Mouse (Mus musculus): Measurements from ENCODE around the gene Myzap. TPM values are rescaled to one million over a fixed set of nuclear protein-coding genes. Genes with fewer than 3 reads are reported as not detected.

Gene Myzap
- polyA plus RNA-seq, 1 experiment: 0.70 TPM

- no peak overlapping the region for H3ac ChIP-seq (ENCODE audit: control insufficient read depth, insufficient read length, low read depth)
- no peaks in the 10 kb centered on the region for H3K36me3 ChIP-seq (ENCODE audit: control insufficient read depth, insufficient read depth)
- H3K4me3 ChIP-seq (ENCODE audit: insufficient read depth, poor library complexity, severe bottlenecking): no peak overlapping the region
- H3K79me3 ChIP-seq (ENCODE audit: low read depth): no peaks in the 10 kb centered on the region
- TF ChIP-seq USF1 (IDR thresholded peaks at IDR 0.05; ENCODE audit: low read depth) (no peak), MYOG (IDR thresholded peaks at IDR 0.05; ENCODE audit: control insufficient read depth, extremely low read depth, insufficient read length) (no peak), CTCF (IDR thresholded peaks at IDR 0.05; ENCODE audit: control insufficient read depth, insufficient read depth, insufficient read length) (no peak), MAX (IDR thresholded peaks at IDR 0.05) (no peak), MYOD1 (IDR thresholded peaks at IDR 0.05; ENCODE audit: control insufficient read depth, insufficient read length, low read depth) (no peak), CEBPB (IDR thresholded peaks at IDR 0.05; ENCODE audit: low read depth) (no peak), FOSL1 (IDR thresholded peaks at IDR 0.05; ENCODE audit: insufficient read depth, low read length, poor library complexity, severe bottlenecking) (no peak)
- H3K27me3 ChIP-seq (ENCODE audit: control insufficient read depth, insufficient read depth, insufficient read length): no peaks in the 10 kb centered on the region
- no peaks in the 10 kb centered on the region for H3K79me2 ChIP-seq (ENCODE audit: control insufficient read depth, insufficient read depth)
Observed at GRCm38 (mm10) chr9:71586408-71586807, 5.8 kb downstream of the Myzap start.

- Histone ChIP-seq H3ac (ENCODE audit: control insufficient read depth, insufficient read length, low read depth) (no peak overlapping the region), H3K79me3 (ENCODE audit: low read depth) (no peaks in the 10 kb centered on the region), H3K4me3 (ENCODE audit: insufficient read depth, poor library complexity, severe bottlenecking) (no peak overlapping the region), H3K79me2 (ENCODE audit: control insufficient read depth, insufficient read depth) (no peaks in the 10 kb centered on the region), H3K36me3 (ENCODE audit: control insufficient read depth, insufficient read depth) (no peaks in the 10 kb centered on the region), H3K27me3 (ENCODE audit: control insufficient read depth, insufficient read depth, insufficient read length) (no peaks in the 10 kb centered on the region)
- no peak for TF ChIP-seq CEBPB (IDR thresholded peaks at IDR 0.05; ENCODE audit: low read depth)
- no peak for TF ChIP-seq MYOG (IDR thresholded peaks at IDR 0.05; ENCODE audit: control insufficient read depth, extremely low read depth, insufficient read length)
- no peak for TF ChIP-seq CTCF (IDR thresholded peaks at IDR 0.05; ENCODE audit: control insufficient read depth, insufficient read depth, insufficient read length)
- no peak for TF ChIP-seq MYOD1 (IDR thresholded peaks at IDR 0.05; ENCODE audit: control insufficient read depth, insufficient read length, low read depth)
- TF ChIP-seq MAX (IDR thresholded peaks at IDR 0.05): no peak
- no peak for TF ChIP-seq USF1 (IDR thresholded peaks at IDR 0.05; ENCODE audit: low read depth)
- no peak for TF ChIP-seq FOSL1 (IDR thresholded peaks at IDR 0.05; ENCODE audit: insufficient read depth, low read length, poor library complexity, severe bottlenecking)
Observed at GRCm38 (mm10) chr9:71582771-71583170, 9.4 kb downstream of the Myzap start.

- Histone ChIP-seq H3K27me3 (ENCODE audit: control insufficient read depth, insufficient read depth, insufficient read length) (no peaks in the 10 kb centered on the region), H3K79me3 (ENCODE audit: low read depth) (no peaks in the 10 kb centered on the region), H3K36me3 (ENCODE audit: control insufficient read depth, insufficient read depth) (no peaks in the 10 kb centered on the region), H3K79me2 (ENCODE audit: control insufficient read depth, insufficient read depth) (no peaks in the 10 kb centered on the region), H3ac (ENCODE audit: control insufficient read depth, insufficient read length, low read depth) (no peak overlapping the region), H3K4me3 (ENCODE audit: insufficient read depth, poor library complexity, severe bottlenecking) (no peak overlapping the region)
- no peak for TF ChIP-seq MYOD1 (IDR thresholded peaks at IDR 0.05; ENCODE audit: control insufficient read depth, insufficient read length, low read depth)
- no peak for TF ChIP-seq FOSL1 (IDR thresholded peaks at IDR 0.05; ENCODE audit: insufficient read depth, low read length, poor library complexity, severe bottlenecking)
- no peak for TF ChIP-seq MAX (IDR thresholded peaks at IDR 0.05)
- TF ChIP-seq CTCF (IDR thresholded peaks at IDR 0.05; ENCODE audit: control insufficient read depth, insufficient read depth, insufficient read length): no peak
- TF ChIP-seq CEBPB (IDR thresholded peaks at IDR 0.05; ENCODE audit: low read depth): no peak
- TF ChIP-seq MYOG (IDR thresholded peaks at IDR 0.05; ENCODE audit: control insufficient read depth, extremely low read depth, insufficient read length): no peak
Observed at GRCm38 (mm10) chr9:71578896-71579564, 13.1 kb downstream of the Myzap start.

GRCm38 (mm10) chr9:71574440-71574839 lies 17.7 kb downstream of the Myzap start:
- Histone ChIP-seq H3ac (ENCODE audit: control insufficient read depth, insufficient read length, low read depth) (no peak overlapping the region), H3K27me3 (ENCODE audit: control insufficient read depth, insufficient read depth, insufficient read length) (no peaks in the 10 kb centered on the region), H3K4me3 (ENCODE audit: insufficient read depth, poor library complexity, severe bottlenecking) (no peak overlapping the region), H3K79me2 (ENCODE audit: control insufficient read depth, insufficient read depth) (no peaks in the 10 kb centered on the region), H3K36me3 (ENCODE audit: control insufficient read depth, insufficient read depth) (no peaks in the 10 kb centered on the region), H3K79me3 (ENCODE audit: low read depth) (no peaks in the 10 kb centered on the region)
- TF ChIP-seq MAX (IDR thresholded peaks at IDR 0.05) (no peak), MYOG (IDR thresholded peaks at IDR 0.05; ENCODE audit: control insufficient read depth, extremely low read depth, insufficient read length) (no peak), CEBPB (IDR thresholded peaks at IDR 0.05; ENCODE audit: low read depth) (no peak), FOSL1 (IDR thresholded peaks at IDR 0.05; ENCODE audit: insufficient read depth, low read length, poor library complexity, severe bottlenecking) (no peak), USF1 (IDR thresholded peaks at IDR 0.05; ENCODE audit: low read depth) (no peak)

- Histone ChIP-seq H3K4me3 (ENCODE audit: insufficient read depth, poor library complexity, severe bottlenecking) (no peak overlapping the region), H3K79me3 (ENCODE audit: low read depth) (no peaks in the 10 kb centered on the region), H3K36me3 (ENCODE audit: control insufficient read depth, insufficient read depth) (no peaks in the 10 kb centered on the region), H3K79me2 (ENCODE audit: control insufficient read depth, insufficient read depth) (no peaks in the 10 kb centered on the region), H3K27me3 (ENCODE audit: control insufficient read depth, insufficient read depth, insufficient read length) (no peaks in the 10 kb centered on the region), H3ac (ENCODE audit: control insufficient read depth, insufficient read length, low read depth) (no peak overlapping the region)
- TF ChIP-seq FOSL1 (IDR thresholded peaks at IDR 0.05; ENCODE audit: insufficient read depth, low read length, poor library complexity, severe bottlenecking) (no peak), CEBPB (IDR thresholded peaks at IDR 0.05; ENCODE audit: low read depth) (no peak), CTCF (IDR thresholded peaks at IDR 0.05; ENCODE audit: control insufficient read depth, insufficient read depth, insufficient read length) (no peak), MYOG (IDR thresholded peaks at IDR 0.05; ENCODE audit: control insufficient read depth, extremely low read depth, insufficient read length) (no peak), MYOD1 (IDR thresholded peaks at IDR 0.05; ENCODE audit: control insufficient read depth, insufficient read length, low read depth) (no peak), USF1 (IDR thresholded peaks at IDR 0.05; ENCODE audit: low read depth) (no peak), MAX (IDR thresholded peaks at IDR 0.05) (no peak)
Observed at GRCm38 (mm10) chr9:71573771-71574340, 18.3 kb downstream of the Myzap start.

Data from C2C12 (cell line).